Mouse (Mus musculus) gastrocnemius, postnatal 25 days (tissue): ENCODE data around the gene Hcn3. TPM values are rescaled to one million over a fixed set of nuclear protein-coding genes. Genes with fewer than 3 reads are reported as not detected.

Source experiments
- DNase-seq: peaks from one replicate; pipeline ENCODE4 v3.0.0; 2022
- long read RNA-seq, 2 experiments: library from polyadenylated mRNA; stranded (forward); transcript quantifications; one replicate each; pipeline ENCODE4 v2.0.0; 2021
- total RNA-seq, 2 experiments: library from RNA; stranded (reverse); gene quantifications; 1 replicate in 1 of 2; 2 replicates in 1 of 2; pipeline ENCODE4 v1.2.3; 2021

The Hcn3 gene
- total RNA-seq: under 1 TPM in 1 of 2 experiments, not detected in 1; 0.43 TPM
- long read RNA-seq, experiment 1, partial matches to known transcripts: 0 of 1 reads
- long read RNA-seq, experiment 1, other reads (novel, unspliced or antisense): 1 of 1 reads
- long read RNA-seq, experiment 2, partial matches to known transcripts: 0 of 1 reads
- long read RNA-seq, experiment 2, other reads (novel, unspliced or antisense): 1 of 1 reads

- peak; percentile 44 for DNase-seq
Measured at GRCm38 (mm10) chr3:89159616-89160344, at the start of gene Hcn3. Hcn3 (minus strand) TSS chr3:89160196.

- DNase-seq: no peak
Measured at GRCm38 (mm10) chr3:89209731-89210130, 49.7 kb upstream of the Hcn3 start.

- DNase-seq: no peak
Measured at GRCm38 (mm10) chr3:89208736-89209135, 48.7 kb upstream of the Hcn3 start.

GRCm38 (mm10) chr3:89208075-89208657 is 48.2 kb upstream of the Hcn3 start:
- DNase-seq: no peak

GRCm38 (mm10) chr3:89206695-89207094 is 46.7 kb upstream of the Hcn3 start:
- no peak for DNase-seq

- no peak for DNase-seq
Measured at GRCm38 (mm10) chr3:89206079-89206478, 46.1 kb upstream of the Hcn3 start.

GRCm38 (mm10) chr3:89203142-89203514 is 43.1 kb upstream of the Hcn3 start:
- DNase-seq: no peak

- peak; percentile 67 for DNase-seq
Measured at GRCm38 (mm10) chr3:89202253-89203141, 42.5 kb upstream of the Hcn3 start, which contains the start of gene Gba. Gba (plus strand) TSS chr3:89202928.

- DNase-seq: no peak
Measured at GRCm38 (mm10) chr3:89199839-89200238, 39.8 kb upstream of the Hcn3 start.

- DNase-seq: peak; percentile 90
Measured at GRCm38 (mm10) chr3:89195979-89196877, 36.2 kb upstream of the Hcn3 start.

- DNase-seq: no peak
Measured at GRCm38 (mm10) chr3:89193853-89194252, 33.9 kb upstream of the Hcn3 start.

GRCm38 (mm10) chr3:89193351-89193750 is 33.4 kb upstream of the Hcn3 start:
- DNase-seq: no peak

GRCm38 (mm10) chr3:89190436-89190835 is 30.4 kb upstream of the Hcn3 start:
- no peak for DNase-seq

- no peak for DNase-seq
Measured at GRCm38 (mm10) chr3:89188478-89188875, 28.5 kb upstream of the Hcn3 start.

GRCm38 (mm10) chr3:89187690-89188477 is 27.9 kb upstream of the Hcn3 start:
- DNase-seq: no peak

- no peak for DNase-seq
Measured at GRCm38 (mm10) chr3:89187197-89187596, 27.2 kb upstream of the Hcn3 start.

- no peak for DNase-seq
Measured at GRCm38 (mm10) chr3:89183959-89184315, 23.9 kb upstream of the Hcn3 start.

- DNase-seq: peak; percentile 86
Measured at GRCm38 (mm10) chr3:89183058-89183958, 23.3 kb upstream of the Hcn3 start, which contains the start of gene Fam189b. Fam189b (plus strand) TSS chr3:89183143.

- no peak for DNase-seq
Measured at GRCm38 (mm10) chr3:89182531-89183057, 22.6 kb upstream of the Hcn3 start.
